Mouse (Mus musculus) lung, postnatal 0 days (tissue): ENCODE measurements around the gene Adamts20. TPM values are rescaled to one million over a fixed set of nuclear protein-coding genes. Genes with fewer than 3 reads are reported as not detected.
"Not testable (repeated sequence)": the region's sequence is repeated elsewhere in the genome, so short reads cannot be mapped to it uniquely, and the experiment has no call there.

Experiments
- ATAC-seq: fragments of 200-750 bp; cut with Nextera tagmentation; 2 replicates; pipeline ENCODE4 v1.8.0; 2017; ENCODE audit warnings: moderate library complexity
- DNase-seq: peaks from one replicate; pipeline ENCODE4 v3.0.0-alpha.2; 2016; ENCODE audit warnings: low spot score
- H3K27ac ChIP-seq: fragments of 300-500 bp; sonication (generic); 2 replicates; pipeline ENCODE4 v1.5.1; 2014; ENCODE audit warnings: antibody characterized with exemption, mild to moderate bottlenecking, low read length, mixed read lengths
- H3K27me3 ChIP-seq: fragments of 300-500 bp; sonication (generic); replicated peaks from 2 replicates; pipeline ENCODE4 v1.6.1; 2014; ENCODE audit warnings: low read length, mixed read lengths; ENCODE audit not compliant: insufficient read depth
- H3K36me3 ChIP-seq: fragments of 300-500 bp; sonication (generic); 2 replicates; pipeline ENCODE4 v1.6.1; 2014; ENCODE audit warnings: low read length, mixed read lengths; ENCODE audit not compliant: insufficient read depth
- H3K4me1 ChIP-seq: fragments of 300-500 bp; sonication (generic); 2 replicates; pipeline ENCODE4 v1.6.1; 2014; ENCODE audit warnings: antibody characterized with exemption, low read depth, low read length, mixed read lengths; ENCODE audit not compliant: insufficient read depth
- H3K4me2 ChIP-seq: fragments of 300-500 bp; sonication (generic); replicated peaks from 2 replicates; pipeline ENCODE4 v1.6.1; 2014; ENCODE audit warnings: low read depth, mild to moderate bottlenecking, low read length, moderate library complexity, mixed read lengths
- H3K4me3 ChIP-seq: fragments of 300-500 bp; sonication (generic); 2 replicates; pipeline ENCODE4 v1.5.1; 2014; ENCODE audit warnings: low read depth, low read length
- H3K9ac ChIP-seq: fragments of 300-500 bp; sonication (generic); replicated peaks from 2 replicates; pipeline ENCODE4 v1.6.1; 2014; ENCODE audit warnings: low read depth, mild to moderate bottlenecking
- H3K9me3 ChIP-seq: fragments of 300-500 bp; sonication (generic); 2 replicates; pipeline ENCODE4 v1.6.1; 2016; ENCODE audit warnings: low read length, mixed read lengths
- CTCF ChIP-seq: IDR thresholded peaks from 2 replicates; pipeline ENCODE4 v1.5.1; 2016; ENCODE audit warnings: antibody characterized with exemption, mild to moderate bottlenecking
- EP300 ChIP-seq: IDR thresholded peaks from 2 replicates; pipeline ENCODE4 v1.6.1; 2016; ENCODE audit warnings: antibody characterized with exemption, mild to moderate bottlenecking, control low read depth
- WGBS: fragments of 180-500 bp; shearing (Covaris S2); extraction: QIAGEN DNeasy Blood & Tissue Kit; methylation state at CpG from one replicate; pipeline ENCODE4 v1.1.7; 2014; 5-methylcytosine and 5-hydroxymethylcytosine counted together
- polyA plus RNA-seq: library from polyadenylated mRNA; unstranded; fragments of >200 nt; fragmentation: Nextera tagmentation; extraction: Ambion mirVana; gene quantifications from 2 replicates; pipeline ENCODE4 v1.2.1, GENCODE M21; 2015

Adamts20 gene
- 0.13 and 0.24 TPM in 2 replicates for polyA plus RNA-seq

DNA sequence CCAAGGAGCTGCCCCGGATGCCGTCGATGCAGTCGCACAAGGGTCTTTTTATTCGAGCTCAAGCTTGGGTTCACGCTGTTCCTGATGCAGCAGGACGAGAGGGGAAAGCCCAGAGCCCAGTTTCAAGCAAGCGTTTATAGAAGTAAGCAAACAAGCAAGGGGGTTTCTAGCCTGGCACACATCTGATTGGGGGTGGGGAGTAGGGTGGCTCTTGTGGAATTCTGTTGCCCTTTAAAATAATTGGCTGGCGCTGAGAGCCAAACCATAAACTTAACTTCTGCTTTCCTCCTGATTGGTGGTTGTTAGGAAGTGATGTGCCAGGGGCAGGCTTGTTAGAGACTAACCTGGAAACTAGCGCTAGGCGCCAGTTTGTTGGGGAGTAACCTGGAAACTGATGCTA is at the start of gene Adamts20:
Adamts20 (minus strand) TSS at position 101 of the 400 bp plus-strand sequence.
- WGBS = 79% methylated on average over 11 of the region's 11 CpGs
- no peak for DNase-seq
- Histone ChIP-seq H3K9me3 (no peaks in the 10 kb centered on the region), H3K4me3 (no peak within 1 kb of the TSS), H3K9ac (no peak within 1 kb of the TSS), H3K27ac (no peak within 1 kb of the TSS), H3K4me1 (no peaks in the 10 kb centered on the region), H3K27me3 (no peaks in the 10 kb centered on the region), H3K36me3 (no peaks in the 10 kb centered on the region), H3K4me2 (no peak within 1 kb of the TSS)
- no peak for ATAC-seq
- TF ChIP-seq EP300 (no peak), CTCF (no peak)

DNA sequence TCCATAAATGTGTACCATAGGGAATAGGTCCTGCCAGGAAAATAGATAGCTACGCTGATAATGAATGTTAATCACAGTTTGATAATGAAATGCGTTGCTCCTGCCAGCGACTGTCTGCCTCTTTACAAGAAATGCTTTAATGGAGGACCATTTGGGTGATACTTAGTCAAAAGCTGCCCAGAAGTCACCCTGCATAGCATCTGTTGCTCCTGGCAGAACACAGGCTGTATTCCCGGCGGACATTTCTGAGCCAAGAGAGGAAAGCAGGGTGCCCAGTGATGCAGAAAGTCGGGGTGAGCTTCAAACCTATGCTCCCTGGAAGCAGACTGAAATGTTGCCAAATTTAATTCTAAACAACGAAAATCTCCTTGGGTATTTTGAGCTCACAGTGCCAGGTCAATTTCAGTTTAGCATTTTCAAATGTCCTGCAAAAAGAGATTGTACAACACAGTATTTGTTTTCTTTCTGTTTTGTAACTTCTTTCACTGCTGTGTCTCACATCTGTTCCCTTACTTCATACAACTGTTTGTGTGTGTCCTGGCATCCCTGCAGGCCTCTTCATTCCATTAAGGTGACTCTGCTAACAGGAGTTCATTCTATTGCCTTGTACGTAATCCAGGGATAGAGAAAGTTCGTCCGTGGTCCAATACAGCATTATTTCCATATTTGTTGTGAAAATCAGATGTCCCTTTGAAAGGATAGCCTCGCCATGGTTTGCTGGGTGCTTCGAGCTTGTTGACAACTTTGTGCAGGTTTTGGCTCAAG is 38.4 kb upstream of the Adamts20 start:
- H3K4me2 ChIP-seq = no peak overlapping the region
- H3K9me3 ChIP-seq = no peaks in the 10 kb centered on the region
- H3K27ac ChIP-seq = no peak overlapping the region
- H3K36me3 ChIP-seq = no peaks in the 10 kb centered on the region
- H3K9ac ChIP-seq = no peak overlapping the region
- H3K27me3 ChIP-seq = no peaks in the 10 kb centered on the region
- WGBS = 70% methylated on average over 12 of the region's 12 CpGs
- H3K4me1 ChIP-seq = no peaks in the 10 kb centered on the region
- no peak for TF ChIP-seq CTCF
- TF ChIP-seq EP300 = no peak
- no peak overlapping the region for H3K4me3 ChIP-seq
- no peak for DNase-seq
- no peak for ATAC-seq

DNA sequence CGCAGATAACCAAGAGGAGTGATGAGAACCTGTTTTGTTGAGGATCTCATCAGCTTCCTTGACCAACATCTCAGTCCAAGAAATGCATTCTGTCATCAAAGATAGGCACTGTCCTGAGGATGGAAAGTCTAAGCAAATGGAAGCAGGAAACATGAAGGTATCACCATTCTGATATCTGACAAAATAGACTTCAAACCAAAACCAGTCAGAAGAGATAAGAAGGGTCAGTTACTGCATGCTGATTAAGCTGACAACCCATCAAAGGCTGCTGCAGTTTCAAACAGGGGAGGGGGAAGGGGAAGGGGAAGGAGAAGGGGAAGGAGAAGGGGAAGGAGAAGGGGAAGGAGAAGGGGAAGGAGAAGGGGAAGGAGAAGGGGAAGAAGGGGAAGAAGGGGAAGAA is 34.0 kb upstream of the Adamts20 start:
- Histone ChIP-seq H3K27me3 (no peaks in the 10 kb centered on the region), H3K4me3 (no peak overlapping the region), H3K9ac (no peak overlapping the region), H3K4me2 (no peak overlapping the region), H3K4me1 (no peaks in the 10 kb centered on the region), H3K9me3 (no peaks in the 10 kb centered on the region), H3K36me3 (no peaks in the 10 kb centered on the region), H3K27ac (no peak overlapping the region)
- DNase-seq (no peak), ATAC-seq (no peak)
- TF ChIP-seq CTCF (no peak), EP300 (no peak)
- 52% methylated on average over 1 of the region's 1 CpGs for WGBS

DNA sequence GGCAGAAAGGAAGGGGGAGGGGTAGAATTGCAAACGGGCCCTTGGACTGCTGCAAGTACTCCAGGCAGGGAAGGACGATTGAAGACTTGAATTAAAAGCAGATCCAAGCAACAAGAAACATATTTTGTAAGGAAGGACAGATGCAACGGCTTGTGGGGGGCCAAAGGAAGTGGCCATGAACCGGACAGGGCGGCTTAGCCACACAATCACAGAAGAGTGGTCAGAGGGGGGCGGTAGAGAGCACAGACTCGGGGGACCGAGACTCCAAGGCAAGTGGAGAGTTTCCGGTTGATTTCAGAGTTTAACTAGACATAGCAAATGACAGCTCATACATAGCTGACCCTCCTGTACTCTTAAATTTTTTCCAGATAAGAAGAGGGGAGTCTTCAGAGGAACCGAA is 30.7 kb upstream of the Adamts20 start:
- no peak for DNase-seq
- no peak for ATAC-seq
- H3K27me3 ChIP-seq = no peaks in the 10 kb centered on the region
- H3K9me3 ChIP-seq = no peaks in the 10 kb centered on the region
- H3K4me3 ChIP-seq = no peak overlapping the region
- H3K9ac ChIP-seq = no peak overlapping the region
- H3K4me2 ChIP-seq = no peak overlapping the region
- no peak for TF ChIP-seq EP300
- TF ChIP-seq CTCF = no peak
- WGBS = 70% methylated on average over 10 of the region's 10 CpGs
- no peaks in the 10 kb centered on the region for H3K4me1 ChIP-seq
- H3K27ac ChIP-seq = no peak overlapping the region
- no peaks in the 10 kb centered on the region for H3K36me3 ChIP-seq

DNA sequence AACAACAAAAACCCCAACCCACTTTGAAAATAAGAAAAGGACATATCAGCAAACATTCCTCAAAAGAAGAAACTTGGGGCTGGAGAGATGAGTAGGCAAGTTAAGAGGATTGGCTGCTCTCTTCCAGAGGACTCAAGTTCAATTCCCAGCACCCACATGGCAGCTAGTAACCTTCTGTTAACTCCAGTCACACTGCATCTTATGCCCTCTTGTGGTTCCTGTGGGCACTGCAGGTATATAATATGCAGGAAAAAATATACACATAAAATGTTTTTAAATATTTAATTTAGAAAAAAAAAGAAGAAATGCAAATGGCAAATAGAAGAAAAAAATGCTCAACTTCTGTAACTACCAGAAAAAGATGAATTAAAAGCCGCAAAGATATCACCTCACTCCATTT is 29.2 kb upstream of the Adamts20 start:
- ATAC-seq (no peak), DNase-seq (no peak)
- no peak overlapping the region for H3K27ac ChIP-seq
- no peaks in the 10 kb centered on the region for H3K4me1 ChIP-seq
- no peak overlapping the region for H3K4me2 ChIP-seq
- H3K9ac ChIP-seq = no peak overlapping the region
- no peaks in the 10 kb centered on the region for H3K27me3 ChIP-seq
- H3K36me3 ChIP-seq = no peaks in the 10 kb centered on the region
- no peak overlapping the region for H3K4me3 ChIP-seq
- TF ChIP-seq EP300 (no peak), CTCF (no peak)
- 93% methylated on average over 1 of the region's 1 CpGs for WGBS
- no peaks in the 10 kb centered on the region for H3K9me3 ChIP-seq

DNA sequence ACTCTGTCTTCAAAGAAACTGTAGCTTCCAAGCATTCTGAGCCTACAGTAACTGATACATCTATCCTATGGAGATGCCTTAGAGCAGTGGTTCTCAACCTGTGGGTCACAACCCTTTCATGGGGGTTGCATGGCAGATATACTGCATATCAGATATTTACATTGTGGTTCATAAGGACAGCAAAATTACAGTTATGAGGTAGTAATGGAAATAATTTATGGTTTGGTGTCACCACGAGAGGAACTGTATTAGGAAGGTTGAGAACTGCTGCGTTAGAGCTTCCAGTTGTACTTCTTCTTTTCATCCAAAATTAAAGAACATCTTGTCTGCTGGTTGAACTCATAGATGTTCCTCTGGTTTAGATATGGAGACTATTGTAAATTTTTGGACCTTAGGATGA is 24.2 kb upstream of the Adamts20 start:
- no peak for DNase-seq

DNA sequence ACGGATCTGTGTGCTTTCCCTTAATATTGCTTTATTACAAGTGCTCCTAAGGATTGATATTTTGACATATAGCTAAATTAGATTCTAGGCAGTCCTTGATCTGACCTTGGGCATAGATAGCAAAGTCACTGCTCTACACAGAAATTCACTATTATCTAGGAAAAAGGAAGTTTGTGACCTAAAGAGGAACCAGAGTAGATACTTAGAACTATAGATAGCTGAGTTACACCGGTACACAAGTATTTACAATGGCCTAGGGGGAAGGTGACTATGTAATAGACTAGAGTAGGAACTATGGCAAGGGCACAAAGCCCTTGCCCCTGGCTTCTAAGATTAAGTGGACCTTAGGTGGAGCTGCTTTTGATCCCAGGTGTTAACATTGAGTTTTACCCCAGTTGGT is 22.8 kb upstream of the Adamts20 start:
- ATAC-seq, H3K9me3 ChIP-seq, H3K27ac ChIP-seq, H3K4me3 ChIP-seq, H3K9ac ChIP-seq, H3K36me3 ChIP-seq, H3K4me1 ChIP-seq, H3K27me3 ChIP-seq, H3K4me2 ChIP-seq, DNase-seq: not testable (repeated sequence)
- 91% methylated on average over 2 of the region's 2 CpGs for WGBS

More for the DNA sequence above, 24.2 kb upstream of the Adamts20 start:
- H3K36me3 ChIP-seq = no peaks in the 10 kb centered on the region
- TF ChIP-seq EP300 (no peak), CTCF (no peak)
- no peak overlapping the region for H3K27ac ChIP-seq
- no peak overlapping the region for H3K9ac ChIP-seq
- ATAC-seq = no peak
- H3K4me2 ChIP-seq = no peak overlapping the region
- H3K4me3 ChIP-seq = no peak overlapping the region
- no peaks in the 10 kb centered on the region for H3K9me3 ChIP-seq
- no peaks in the 10 kb centered on the region for H3K4me1 ChIP-seq
- 72% methylated on average over 2 of the region's 2 CpGs for WGBS
- no peaks in the 10 kb centered on the region for H3K27me3 ChIP-seq
